Mouse (Mus musculus): ENCODE data around the gene Scpep1.
"Not testable (repeated sequence)": the region's sequence is repeated elsewhere in the genome, so short reads cannot be mapped to it uniquely, and the experiment has no call there.

DNA sequence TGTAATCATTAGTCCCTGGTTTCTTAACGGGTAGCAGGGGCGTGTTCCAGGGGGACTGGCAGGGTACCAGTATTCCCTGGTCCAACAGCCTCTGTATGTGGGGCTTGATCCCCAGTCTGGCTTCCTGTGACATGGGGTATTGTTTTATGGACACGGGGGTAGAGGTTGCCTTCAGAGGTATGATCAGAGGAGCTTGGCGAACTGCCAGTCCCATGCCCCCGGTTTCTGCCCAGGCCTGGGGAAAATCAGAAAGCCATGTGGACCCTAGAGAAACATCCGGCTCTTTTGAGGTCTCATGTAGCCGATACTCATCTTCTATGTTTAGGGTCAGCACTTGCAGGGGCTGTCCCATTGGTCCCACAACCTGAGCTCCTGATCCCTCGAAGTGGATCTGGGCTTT lies 61.8 kb downstream of the Scpep1 start:
- not testable (repeated sequence) for TF ChIP-seq CTCF (IDR thresholded peaks at IDR 0.05; ENCODE audit: low read depth, low read length); GATA1 (IDR thresholded peaks at IDR 0.05; ENCODE audit: borderline replicate concordance, low read length); POLR2AphosphoS5 (IDR thresholded peaks at IDR 0.05; ENCODE audit: insufficient replicate concordance, low read depth, low read length); TAL1 (conservative IDR thresholded peaks at IDR 0.05; ENCODE audit: low read depth, low read length); GATA2 (IDR thresholded peaks at IDR 0.05; ENCODE audit: borderline replicate concordance, low read depth, low read length)

Measured in G1E (cell line).